Mouse (Mus musculus): ENCODE results near the gene Olfr385.
"Not testable (repeated sequence)": the region's sequence is repeated elsewhere in the genome, so short reads cannot be mapped to it uniquely, and the experiment has no call there.

The Olfr385 gene

GRCm38 (mm10) chr11:73592908-73593307 is at the start of gene Olfr385:
TSS of gene Olfr385 (minus strand) at chr11:73593008.
- in situ Hi-C loops (cut with MboI; ENCODE audit: low sequenced_read_pairs) = no loop called here

GRCm38 (mm10) chr11:73598294-73598693 is 5.5 kb upstream of the Olfr385 start, which contains the start of gene Olfr384:
TSS of gene Olfr384 (plus strand) at chr11:73598594.
- in situ Hi-C loops (cut with MboI; ENCODE audit: low sequenced_read_pairs) = no loop called here

GRCm38 (mm10) chr11:73583188-73583587 is 9.6 kb downstream of the Olfr385 start:
- in situ Hi-C loops (cut with MboI; ENCODE audit: low sequenced_read_pairs) = not testable (repeated sequence)

GRCm38 (mm10) chr11:73579871-73580270 is 12.9 kb downstream of the Olfr385 start:
- in situ Hi-C loops (cut with MboI; ENCODE audit: low sequenced_read_pairs) = no loop called here

All from CH12F3 (cell line).